Mouse (Mus musculus): ENCODE measurements at regions not wholly inside any gene's neighbourhood (a gene's known extent, or its start where the extent isn't known, plus 50 kb on each side); places are given as distances from the start of the nearest gene placed in this dataset.

DNA sequence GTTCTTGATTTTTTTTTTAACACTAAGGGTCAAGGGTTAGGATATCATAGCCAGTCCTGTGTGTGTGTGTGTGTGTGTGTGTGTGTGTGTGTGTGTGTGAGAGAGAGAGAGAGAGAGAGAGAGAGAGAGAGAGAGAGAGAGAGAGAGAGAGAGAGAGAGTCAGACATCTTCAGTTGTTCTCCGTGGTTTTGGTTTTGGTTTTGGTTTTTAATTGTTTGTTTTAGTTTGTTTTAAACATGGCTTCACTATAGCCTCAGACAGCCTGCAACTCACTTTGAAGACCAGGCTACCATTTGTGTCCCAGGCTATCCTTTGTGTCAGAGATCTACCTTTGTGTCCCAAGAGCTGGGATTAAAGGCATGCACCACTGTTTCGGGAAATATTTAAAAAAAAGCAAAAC lies 557.8 kb downstream of the Lmo4 start:
- no peak for TF ChIP-seq CTCF (IDR thresholded peaks at IDR 0.05; ENCODE audit: borderline replicate concordance, insufficient read depth, low read length)
- TF ChIP-seq POLR2A (IDR thresholded peaks at IDR 0.05; ENCODE audit: low read depth, low read length) = no peak
